Mouse (Mus musculus) heart, embryonic 12.5 days (tissue): Measurements from ENCODE around the gene Prm2. TPM values are rescaled to one million over a fixed set of nuclear protein-coding genes. Genes with fewer than 3 reads are reported as not detected.

ENCODE experiments used
- ATAC-seq: fragments of 200-750 bp; cut with Nextera tagmentation; 2 replicates; pipeline ENCODE4 v1.8.0; 2017; ENCODE audit warnings: moderate TSS enrichment, moderate library complexity; ENCODE audit not compliant: insufficient number of reproducible peaks, low FRiP score
- H3K27ac ChIP-seq: fragments of 300-500 bp; sonication (generic); 2 replicates; pipeline ENCODE4 v1.5.1; 2016; ENCODE audit warnings: mild to moderate bottlenecking, moderate library complexity; ENCODE audit not compliant: poor library complexity, severe bottlenecking
- H3K27me3 ChIP-seq: fragments of 300-500 bp; sonication (generic); replicated peaks from 2 replicates; pipeline ENCODE4 v1.6.1; 2016; ENCODE audit warnings: mild to moderate bottlenecking, moderate library complexity
- H3K36me3 ChIP-seq: fragments of 300-500 bp; sonication (generic); 2 replicates; pipeline ENCODE4 v1.6.1; 2016; ENCODE audit warnings: mild to moderate bottlenecking, moderate library complexity
- H3K4me1 ChIP-seq: fragments of 300-500 bp; sonication (generic); replicated peaks from 2 replicates; pipeline ENCODE4 v1.6.1; 2016; ENCODE audit warnings: mild to moderate bottlenecking
- H3K4me2 ChIP-seq: fragments of 300-500 bp; sonication (generic); 2 replicates; pipeline ENCODE4 v1.6.1; 2016; ENCODE audit warnings: mild to moderate bottlenecking, moderate library complexity
- H3K4me3 ChIP-seq: fragments of 300-500 bp; sonication (generic); 2 replicates; pipeline ENCODE4 v1.5.1; 2016; ENCODE audit warnings: mild to moderate bottlenecking
- H3K9ac ChIP-seq: fragments of 300-500 bp; sonication (generic); 2 replicates; pipeline ENCODE4 v1.6.1; 2016; ENCODE audit warnings: mild to moderate bottlenecking, moderate library complexity
- H3K9me3 ChIP-seq: fragments of 300-500 bp; sonication (generic); replicated peaks from 2 replicates; pipeline ENCODE4 v1.6.1; 2016; ENCODE audit warnings: mild to moderate bottlenecking, moderate library complexity
- WGBS: fragments of 180-500 bp; shearing (Covaris S2); methylation state at CpG from one replicate; pipeline ENCODE4 v1.1.7; 2016; 5-methylcytosine and 5-hydroxymethylcytosine counted together
- polyA plus RNA-seq: library from polyadenylated mRNA; unstranded; fragments of >200 nt; fragmentation: Nextera tagmentation; extraction: Ambion mirVana; gene quantifications from 2 replicates; pipeline ENCODE4 v1.2.1, GENCODE M21; 2016

Gene Prm2
- polyA plus RNA-seq, 1 experiment from 2014 or later, result not detected

GRCm38 (mm10) chr16:10784793-10785370, 11.1 kb downstream of the Prm2 start:
- H3K4me1 ChIP-seq, result peaks cover 54% of the 10 kb centered on the region
- no peaks in the 10 kb centered on the region for H3K9me3 ChIP-seq
- WGBS, result 0% methylated on average over 40 of the region's 55 CpGs
- peak overlapping the region; percentile 64 for H3K4me3 ChIP-seq
- H3K9ac ChIP-seq, result peak overlapping the region; percentile 81
- 0 out of 2 replicates have a peak, but pooled peaks cover 3% of the 10 kb centered on the region for H3K36me3 ChIP-seq
- peak; percentile 75 for ATAC-seq
- peak overlapping the region; percentile 94 for H3K27ac ChIP-seq
- H3K4me2 ChIP-seq, result peak overlapping the region; percentile 83
- H3K27me3 ChIP-seq, result peaks cover 16% of the 10 kb centered on the region; the same call in 1 of the 2 replicates

GRCm38 (mm10) chr16:10783883-10784792, 11.8 kb downstream of the Prm2 start:
- H3K4me1 ChIP-seq, result peaks cover 54% of the 10 kb centered on the region

GRCm38 (mm10) chr16:10783451-10783850, 12.5 kb downstream of the Prm2 start:
- WGBS, result 64% methylated on average over 8 of the region's 8 CpGs
- ATAC-seq, result no peak
- Histone ChIP-seq H3K9me3 (no peaks in the 10 kb centered on the region), H3K36me3 (0 out of 2 replicates have a peak, but pooled peaks cover 3% of the 10 kb centered on the region), H3K9ac (peak overlapping the region; percentile 69; the same call in 1 of the 2 replicates), H3K4me1 (peaks cover 54% of the 10 kb centered on the region), H3K4me3 (peak overlapping the region; percentile 64), H3K4me2 (peak overlapping the region; percentile 83), H3K27me3 (0 out of 2 replicates have a peak, but pooled peaks cover 3% of the 10 kb centered on the region), H3K27ac (peak overlapping the region; percentile 88; the same call in 1 of the 2 replicates)

More at GRCm38 (mm10) chr16:10783883-10784792, 11.8 kb downstream of the Prm2 start:
- Histone ChIP-seq H3K36me3 (0 out of 2 replicates have a peak, but pooled peaks cover 3% of the 10 kb centered on the region), H3K27ac (peak overlapping the region; percentile 94), H3K4me3 (peak overlapping the region; percentile 64), H3K9ac (peak overlapping the region; percentile 81), H3K9me3 (no peaks in the 10 kb centered on the region), H3K4me2 (peak overlapping the region; percentile 83), H3K27me3 (0 out of 2 replicates have a peak, but pooled peaks cover 10% of the 10 kb centered on the region)
- WGBS, result 2% methylated on average over 81 of the region's 81 CpGs
- peak; percentile 26 for ATAC-seq

GRCm38 (mm10) chr16:10783152-10783434, 12.8 kb downstream of the Prm2 start:
- Histone ChIP-seq H3K4me1 (peaks cover 56% of the 10 kb centered on the region), H3K9ac (peak overlapping the region; percentile 69; the same call in 1 of the 2 replicates), H3K27me3 (no peaks in the 10 kb centered on the region), H3K4me2 (peak overlapping the region; percentile 83), H3K9me3 (no peaks in the 10 kb centered on the region), H3K4me3 (peak overlapping the region; percentile 64), H3K27ac (peak overlapping the region; percentile 88), H3K36me3 (0 out of 2 replicates have a peak, but pooled peaks cover 3% of the 10 kb centered on the region)
- no peak for ATAC-seq
- WGBS, result 28% methylated on average over 1 of the region's 1 CpGs

- H3K27me3 ChIP-seq, result no peaks in the 10 kb centered on the region
- peak overlapping the region; percentile 69 for H3K9ac ChIP-seq
- H3K4me2 ChIP-seq, result peak overlapping the region; percentile 83
- peak overlapping the region; percentile 64 for H3K4me3 ChIP-seq
- ATAC-seq, result no peak
- H3K9me3 ChIP-seq, result no peaks in the 10 kb centered on the region
- H3K36me3 ChIP-seq, result 0 out of 2 replicates have a peak, but pooled peaks cover 3% of the 10 kb centered on the region
- peak overlapping the region; percentile 88 for H3K27ac ChIP-seq
- peaks cover 62% of the 10 kb centered on the region for H3K4me1 ChIP-seq
- 51% methylated on average over 6 of the region's 6 CpGs for WGBS
These were observed 13.4 kb downstream of the Prm2 start for GRCm38 (mm10) chr16:10782377-10783151.

GRCm38 (mm10) chr16:10781862-10782371, 14.0 kb downstream of the Prm2 start:
- H3K27ac ChIP-seq, result peak overlapping the region; percentile 88
- H3K36me3 ChIP-seq, result 0 out of 2 replicates have a peak, but pooled peaks cover 3% of the 10 kb centered on the region
- ATAC-seq, result no peak
- WGBS, result 22% methylated on average over 9 of the region's 9 CpGs
- peak overlapping the region; percentile 69; the same call in 1 of the 2 replicates for H3K9ac ChIP-seq
- no peaks in the 10 kb centered on the region for H3K27me3 ChIP-seq
- peak overlapping the region; percentile 64; the same call in 1 of the 2 replicates for H3K4me3 ChIP-seq
- H3K9me3 ChIP-seq, result no peaks in the 10 kb centered on the region
- H3K4me1 ChIP-seq, result peaks cover 62% of the 10 kb centered on the region
- H3K4me2 ChIP-seq, result peak overlapping the region; percentile 83

- H3K4me2 ChIP-seq, result no peak overlapping the region
- no peaks in the 10 kb centered on the region for H3K27me3 ChIP-seq
- H3K9ac ChIP-seq, result no peak overlapping the region
- no peak overlapping the region for H3K4me3 ChIP-seq
- H3K36me3 ChIP-seq, result 0 out of 2 replicates have a peak, but pooled peaks cover 3% of the 10 kb centered on the region
- peaks cover 61% of the 10 kb centered on the region for H3K4me1 ChIP-seq
- no peaks in the 10 kb centered on the region for H3K9me3 ChIP-seq
- 76% methylated on average over 5 of the region's 5 CpGs for WGBS
- H3K27ac ChIP-seq, result peak overlapping the region; percentile 88; the same call in 1 of the 2 replicates
- ATAC-seq, result no peak
These were observed 15.3 kb downstream of the Prm2 start for GRCm38 (mm10) chr16:10780631-10781120.

GRCm38 (mm10) chr16:10777579-10778160, 18.3 kb downstream of the Prm2 start:
- H3K4me1 ChIP-seq, result peaks cover 47% of the 10 kb centered on the region
- no peak; the same call in 1 of the 2 replicates for ATAC-seq
- H3K27me3 ChIP-seq, result no peaks in the 10 kb centered on the region; the same call in 1 of the 2 replicates
- H3K27ac ChIP-seq, result peak overlapping the region; percentile 54
- H3K9ac ChIP-seq, result no peak overlapping the region
- H3K4me3 ChIP-seq, result no peak overlapping the region
- H3K36me3 ChIP-seq, result 0 out of 2 replicates have a peak, but pooled peaks cover under 1% of the 10 kb centered on the region
- WGBS, result 58% methylated on average over 5 of the region's 5 CpGs
- H3K9me3 ChIP-seq, result no peaks in the 10 kb centered on the region
- H3K4me2 ChIP-seq, result no peak overlapping the region

- ATAC-seq, result 0 out of 2 replicates have a peak, but pooled peaks have one; percentile 41
- Histone ChIP-seq H3K4me3 (no peak overlapping the region), H3K9me3 (no peaks in the 10 kb centered on the region), H3K4me1 (peaks cover 35% of the 10 kb centered on the region), H3K27me3 (no peaks in the 10 kb centered on the region; the same call in 1 of the 2 replicates), H3K27ac (no peak overlapping the region), H3K36me3 (no peaks in the 10 kb centered on the region), H3K4me2 (no peak overlapping the region), H3K9ac (no peak overlapping the region)
- 33% methylated on average over 7 of the region's 7 CpGs for WGBS
These were observed 19.6 kb downstream of the Prm2 start for GRCm38 (mm10) chr16:10776322-10776721.

GRCm38 (mm10) chr16:10774726-10775125, 21.2 kb downstream of the Prm2 start:
- no peak overlapping the region for H3K9ac ChIP-seq
- H3K36me3 ChIP-seq, result no peaks in the 10 kb centered on the region
- ATAC-seq, result no peak
- no peak overlapping the region for H3K4me3 ChIP-seq
- WGBS, result 39% methylated on average over 4 of the region's 4 CpGs
- H3K4me1 ChIP-seq, result peaks cover 41% of the 10 kb centered on the region
- H3K9me3 ChIP-seq, result no peaks in the 10 kb centered on the region
- H3K27ac ChIP-seq, result no peak overlapping the region
- H3K27me3 ChIP-seq, result peaks cover under 1% of the 10 kb centered on the region; the same call in 1 of the 2 replicates
- no peak overlapping the region for H3K4me2 ChIP-seq
